11 mouse cellular contexts compared by ENCODE assay signal in genomic region chr1:84417761-84418238, GRCm38 (mm10). TPM values are rescaled to one million over a fixed set of nuclear protein-coding genes. Genes with fewer than 3 reads are reported as not detected.
DNase-seq lines count a peak whose midpoint lies in the region; ATAC-seq lines count a peak whose summit lies in the region.
"Had no signal": no experiment of that assay in that cellular context is flagged by ENCODE, and none has a peak within 500 bp of the region (broad histone marks: within the 10 kb centered on the region; RNA-seq: fewer than 3 reads in every experiment).

No protein-coding gene starts in this region.

- peak; percentile 70 for ATAC-seq in forebrain, embryonic 14.5 days
- peak; percentile 93 for ATAC-seq in kidney, embryonic 16.5 days (ENCODE audit: low FRiP score, low TSS enrichment)
- ATAC-seq in neural tube, embryonic 15.5 days (ENCODE audit: low FRiP score), result no peak
- ATAC-seq in liver, embryonic 11.5 days (replicated peaks; ENCODE audit: low FRiP score), result no peak

- H3K36me3 ChIP-seq in forebrain, embryonic 14.5 days (ENCODE audit: control insufficient read depth, insufficient read depth, low read length), result no peaks in the 10 kb centered on the region
- no peaks in the 10 kb centered on the region for H3K36me3 ChIP-seq in kidney, embryonic 16.5 days (ENCODE audit: insufficient read depth, low read length)
- H3K36me3 ChIP-seq in neural tube, embryonic 15.5 days, result peaks cover 16% of the 10 kb centered on the region
- H3K36me3 ChIP-seq in liver, embryonic 11.5 days (ENCODE audit: control insufficient read depth, insufficient read depth, low read length), result no peaks in the 10 kb centered on the region

- no peak overlapping the region for H3K4me2 ChIP-seq in forebrain, embryonic 14.5 days (ENCODE audit: low read length)
- no peak overlapping the region for H3K4me2 ChIP-seq in kidney, embryonic 16.5 days (replicated peaks; ENCODE audit: low read depth, low read length)
- no peak overlapping the region for H3K4me2 ChIP-seq in neural tube, embryonic 15.5 days
- no peak overlapping the region for H3K4me2 ChIP-seq in liver, embryonic 11.5 days

- no peak overlapping the region for H3K27ac ChIP-seq in forebrain, embryonic 14.5 days (ENCODE audit: low read depth, low read length)
- peak overlapping the region; percentile 32; the same call in 1 of the 2 replicates for H3K27ac ChIP-seq in kidney, embryonic 16.5 days (ENCODE audit: low read length)
- H3K27ac ChIP-seq in neural tube, embryonic 15.5 days (replicated peaks), result 0 out of 2 replicates have a peak overlapping the region, but pooled peaks have one; percentile 41
- no peak overlapping the region for H3K27ac ChIP-seq in liver, embryonic 11.5 days (ENCODE audit: low read depth, low read length)
- H3K27ac ChIP-seq: macrophage had no signal

- peaks cover 19% of the 10 kb centered on the region for H3K4me1 ChIP-seq in forebrain, embryonic 14.5 days (ENCODE audit: control insufficient read depth, insufficient read depth, low read length)
- H3K4me1 ChIP-seq in kidney, embryonic 16.5 days (ENCODE audit: insufficient read depth, low read length), result 0 out of 2 replicates have a peak, but pooled peaks cover 4% of the 10 kb centered on the region
- H3K4me1 ChIP-seq in neural tube, embryonic 15.5 days, result peaks cover 4% of the 10 kb centered on the region; the same call in 1 of the 2 replicates
- H3K4me1 ChIP-seq in liver, embryonic 11.5 days (replicated peaks; ENCODE audit: control insufficient read depth, insufficient read depth, low read length), result no peaks in the 10 kb centered on the region

- intact Hi-C loops in left cerebral cortex, postnatal 4 days (cut with DNase I), result no loop called here

- DNase-seq in left cerebral cortex, postnatal 4 days, result peak; percentile 8
- DNase-seq in left cerebral cortex, adult 8-10 months (ENCODE audit: low spot score in 2 of 2), result no peak
- DNase-seq in forebrain, embryonic 14.5 days (ENCODE audit: low spot score), result peak; percentile 69
- DNase-seq in layer of hippocampus, postnatal 36 days, result no peak
- no peak for DNase-seq in urinary bladder, postnatal 25 days (ENCODE audit: low spot score)
- no peak for DNase-seq in liver, embryonic 11.5 days (ENCODE audit: low spot score)
- DNase-seq: cerebellum, adult 11-12 months had no signal

- WGBS in forebrain, embryonic 14.5 days, result 35% methylated on average over 9 of the region's 9 CpGs
- 36% methylated on average over 9 of the region's 9 CpGs for WGBS in kidney, embryonic 16.5 days
- 68% methylated on average over 9 of the region's 9 CpGs for WGBS in neural tube, embryonic 15.5 days
- 75% methylated on average over 9 of the region's 9 CpGs for WGBS in liver, embryonic 11.5 days

- H3K4me3 ChIP-seq in forebrain, embryonic 14.5 days (ENCODE audit: low read depth, low read length), result no peak overlapping the region
- H3K4me3 ChIP-seq in kidney, embryonic 16.5 days (ENCODE audit: low read length), result no peak overlapping the region
- H3K4me3 ChIP-seq in neural tube, embryonic 15.5 days (replicated peaks), result no peak overlapping the region
- H3K4me3 ChIP-seq in liver, embryonic 11.5 days (ENCODE audit: low read depth, low read length), result no peak overlapping the region
- H3K4me3 ChIP-seq: layer of hippocampus, adult 2 months had no signal

- H3K27me3 ChIP-seq in forebrain, embryonic 14.5 days (replicated peaks; ENCODE audit: control insufficient read depth, insufficient read depth, low read length), result no peaks in the 10 kb centered on the region
- no peaks in the 10 kb centered on the region for H3K27me3 ChIP-seq in kidney, embryonic 16.5 days (ENCODE audit: insufficient read depth, low read length)
- H3K27me3 ChIP-seq in neural tube, embryonic 15.5 days (replicated peaks), result no peaks in the 10 kb centered on the region
- no peaks in the 10 kb centered on the region for H3K27me3 ChIP-seq in liver, embryonic 11.5 days (replicated peaks; ENCODE audit: control insufficient read depth, insufficient read depth, low read length)

- H3K9me3 ChIP-seq in forebrain, embryonic 14.5 days (replicated peaks; ENCODE audit: control insufficient read depth, low read length), result no peaks in the 10 kb centered on the region
- H3K9me3 ChIP-seq in kidney, embryonic 16.5 days (ENCODE audit: low read length), result no peaks in the 10 kb centered on the region
- no peaks in the 10 kb centered on the region for H3K9me3 ChIP-seq in neural tube, embryonic 15.5 days (replicated peaks)
- no peaks in the 10 kb centered on the region for H3K9me3 ChIP-seq in liver, embryonic 11.5 days (ENCODE audit: control insufficient read depth, low read length)

- no peak overlapping the region for H3K9ac ChIP-seq in forebrain, embryonic 14.5 days (ENCODE audit: low read length)
- H3K9ac ChIP-seq in kidney, embryonic 16.5 days (replicated peaks; ENCODE audit: low read length), result no peak overlapping the region
- no peak overlapping the region for H3K9ac ChIP-seq in neural tube, embryonic 15.5 days (replicated peaks)
- no peak overlapping the region for H3K9ac ChIP-seq in liver, embryonic 11.5 days (ENCODE audit: low read depth, low read length)

RNA-seq across cellular contexts. Expression of gene Pid1, which starts 53.8 kb away (rescaled TPM):
- 10 to 100 TPM; 43.4 to 45.9 TPM for total RNA-seq in left cerebral cortex, postnatal 4 days (2021)
- total RNA-seq in left cerebral cortex, adult 8-10 months (2022), result 10 to 100 TPM; 34.3 to 49.7 (median 38.0) TPM
- polyA plus RNA-seq in forebrain, embryonic 14.5 days (2014; fragmentation: Nextera tagmentation; extraction: Ambion mirVana), result 42.2 and 54.3 TPM in 2 replicates
- polyA plus RNA-seq in kidney, embryonic 16.5 days (2015; fragmentation: Nextera tagmentation; extraction: Ambion mirVana), result 34.1 and 37.6 TPM in 2 replicates
- 83.9 and 97.2 TPM in 2 replicates for polyA plus RNA-seq in neural tube, embryonic 15.5 days (2015; fragmentation: Nextera tagmentation; extraction: Ambion mirVana)
- 10 to 100 TPM; 33.8 to 38.5 TPM for total RNA-seq in layer of hippocampus, postnatal 36 days (2021)
- polyA plus RNA-seq in liver, embryonic 11.5 days (2014; fragmentation: Nextera tagmentation; extraction: Ambion mirVana), result 20.6 and 20.7 TPM in 2 replicates

Comparison
In these comparisons a context has a peak if more than half of its experiments do, and no peak if none do; other contexts are left out.
1. DNase-seq: peak in left cerebral cortex, postnatal 4 days (single experiment) and forebrain, embryonic 14.5 days (single experiment); none in left cerebral cortex, adult 8-10 months (0 of 2), layer of hippocampus, postnatal 36 days (0 of 2), urinary bladder, postnatal 25 days (single experiment) and liver, embryonic 11.5 days (single experiment).
2. ATAC-seq: peak in forebrain, embryonic 14.5 days (single experiment) and kidney, embryonic 16.5 days (single experiment); none in neural tube, embryonic 15.5 days (single experiment) and liver, embryonic 11.5 days (single experiment).
3. H3K27ac ChIP-seq: peak in kidney, embryonic 16.5 days (single experiment) and neural tube, embryonic 15.5 days (single experiment); none in forebrain, embryonic 14.5 days (single experiment) and liver, embryonic 11.5 days (single experiment).